Mouse (Mus musculus) testis, adult 2 months (tissue): Measurements from ENCODE around the gene 5730409E04Rik. TPM values are rescaled to one million over a fixed set of nuclear protein-coding genes. Genes with fewer than 3 reads are reported as not detected.

Source experiments
- H3K27ac ChIP-seq: fragments of 200-500 bp; 2 replicates; pipeline ENCODE4 v1.5.1; 2012; ENCODE audit warnings: low read depth, low read length; ENCODE audit not compliant: control insufficient read depth, insufficient read depth
- H3K27me3 ChIP-seq: fragments of 200-500 bp; 2 replicates; pipeline ENCODE4 v1.6.1; 2012; ENCODE audit warnings: mild to moderate bottlenecking, low read length, moderate library complexity; ENCODE audit not compliant: control insufficient read depth, insufficient read depth
- H3K36me3 ChIP-seq: fragments of 200-500 bp; 2 replicates; pipeline ENCODE4 v1.6.1; 2012; ENCODE audit warnings: mild to moderate bottlenecking, low read length; ENCODE audit not compliant: control insufficient read depth, insufficient read depth
- H3K4me1 ChIP-seq: fragments of 200-500 bp; 2 replicates; pipeline ENCODE4 v1.6.1; 2012; ENCODE audit warnings: low read length; ENCODE audit not compliant: control insufficient read depth, insufficient read depth
- H3K4me3 ChIP-seq: fragments of 200-500 bp; 2 replicates; pipeline ENCODE4 v1.5.1; 2012; ENCODE audit warnings: low read depth, mild to moderate bottlenecking, low read length, moderate library complexity, mixed read lengths; ENCODE audit not compliant: control insufficient read depth
- CTCF ChIP-seq: fragments of 200-500 bp; IDR thresholded peaks from 2 replicates; pipeline ENCODE4 v1.5.1; 2012; ENCODE audit warnings: low read depth, mild to moderate bottlenecking, inconsistent platforms, low read length, moderate library complexity; ENCODE audit not compliant: control insufficient read depth, insufficient read depth, insufficient replicate concordance
- POLR2A ChIP-seq: fragments of 200-500 bp; IDR thresholded peaks from 2 replicates; pipeline ENCODE4 v1.6.1; 2012; ENCODE audit warnings: low read depth, mild to moderate bottlenecking, inconsistent platforms, low read length, moderate library complexity; ENCODE audit not compliant: control insufficient read depth
- polyA plus RNA-seq: library from polyadenylated mRNA; depleted of rRNA; stranded (reverse); fragments of >200 nt; gene quantifications from 2 replicates; pipeline ENCODE4 v1.2.3, GENCODE M21; 2012

Gene 5730409E04Rik
- polyA plus RNA-seq, 1 experiment, result 2.2 TPM

DNA sequence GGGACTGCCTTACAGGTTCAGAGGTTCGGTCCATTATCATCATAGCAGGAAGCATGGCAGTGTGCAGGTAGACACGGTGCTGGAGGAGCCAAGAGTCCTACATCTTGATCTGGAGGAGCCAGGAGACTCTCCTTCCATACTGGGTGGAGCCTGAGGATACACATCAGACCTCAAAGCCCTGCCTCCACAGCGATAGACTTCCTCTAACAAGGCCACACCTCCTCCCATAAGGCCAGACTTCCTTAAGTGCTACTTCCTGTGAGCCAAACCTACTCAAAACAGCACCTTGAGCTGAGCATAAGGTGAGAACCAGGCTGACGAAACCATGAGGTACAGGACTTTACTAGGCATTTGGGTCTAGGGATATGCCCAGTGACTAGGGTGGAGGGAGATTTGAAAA, 6.7 kb downstream of the 5730409E04Rik start:
- Histone ChIP-seq H3K27ac (no peak overlapping the region), H3K4me3 (no peak overlapping the region), H3K4me1 (peaks cover 11% of the 10 kb centered on the region), H3K36me3 (no peaks in the 10 kb centered on the region), H3K27me3 (no peaks in the 10 kb centered on the region)
- TF ChIP-seq POLR2A, result no peak
- TF ChIP-seq CTCF, result no peak

DNA sequence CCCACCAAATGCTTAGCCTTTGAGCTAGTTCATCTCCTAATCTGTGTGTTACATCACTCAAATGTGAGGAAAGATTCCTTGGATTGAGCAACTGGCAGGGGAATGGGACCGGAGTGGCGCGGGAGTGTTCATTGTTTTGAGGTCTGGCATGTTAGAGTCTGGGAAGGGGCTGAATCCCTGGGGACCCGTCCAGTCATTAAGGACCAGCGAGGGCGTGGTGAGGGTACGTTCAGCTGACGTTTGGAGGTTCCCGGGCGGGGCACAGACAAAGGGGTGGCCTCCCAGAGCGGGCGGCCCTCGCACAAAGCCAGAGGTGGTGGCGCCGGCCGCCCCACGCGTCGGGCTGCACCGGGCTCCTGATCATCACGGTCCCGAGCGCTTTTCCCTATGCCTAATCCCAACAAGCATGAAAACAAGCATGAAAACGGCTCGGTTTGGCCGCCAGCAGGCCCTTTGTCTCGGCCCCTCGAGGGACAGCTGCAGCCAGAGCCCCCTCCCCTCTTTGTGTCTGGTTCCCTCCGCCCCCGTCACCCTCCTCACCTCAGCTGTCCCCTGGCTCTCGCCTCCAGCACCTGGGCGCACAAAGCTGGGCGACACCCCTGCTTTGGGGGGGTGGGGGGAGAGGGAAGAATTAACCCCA, 10.2 kb downstream of the 5730409E04Rik start:
- no peaks in the 10 kb centered on the region for H3K27me3 ChIP-seq
- TF ChIP-seq POLR2A, result no peak
- TF ChIP-seq CTCF, result no peak
- H3K27ac ChIP-seq, result no peak overlapping the region

DNA sequence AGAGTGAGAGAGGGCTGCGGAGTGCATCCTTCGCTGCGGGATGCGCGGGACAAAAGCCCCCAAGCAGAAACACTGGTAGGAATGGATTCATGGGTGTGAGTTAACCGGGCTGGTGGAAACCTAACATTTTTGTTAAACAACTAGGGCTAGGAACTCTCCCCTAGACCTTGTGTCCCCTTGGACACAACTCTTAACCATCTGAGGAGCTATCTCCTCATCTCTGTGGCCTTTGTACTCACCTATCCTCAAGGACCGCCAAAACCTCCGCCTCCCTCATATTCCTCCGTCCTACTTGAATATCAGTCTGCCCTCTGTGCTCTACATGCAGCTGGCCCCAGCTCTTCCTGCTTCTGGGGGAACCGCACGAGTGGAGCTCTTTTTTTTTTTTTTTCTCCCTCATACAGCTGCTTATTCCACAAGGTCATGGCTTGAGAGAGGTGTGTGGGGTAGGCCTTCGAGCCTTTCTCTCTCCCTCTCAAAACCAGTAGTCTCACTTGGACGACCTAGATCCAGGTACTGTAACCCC, 10.8 kb downstream of the 5730409E04Rik start:
- no peaks in the 10 kb centered on the region for H3K27me3 ChIP-seq
- no peak overlapping the region; the same call in 1 of the 2 replicates for H3K4me3 ChIP-seq
- H3K4me1 ChIP-seq, result peaks cover 12% of the 10 kb centered on the region
- TF ChIP-seq POLR2A (no peak), CTCF (no peak)
- no peaks in the 10 kb centered on the region for H3K36me3 ChIP-seq
- H3K27ac ChIP-seq, result no peak overlapping the region

More for the DNA sequence above, 10.2 kb downstream of the 5730409E04Rik start:
- Histone ChIP-seq H3K36me3 (no peaks in the 10 kb centered on the region), H3K4me3 (peak overlapping the region; percentile 54), H3K4me1 (peaks cover 11% of the 10 kb centered on the region)

DNA sequence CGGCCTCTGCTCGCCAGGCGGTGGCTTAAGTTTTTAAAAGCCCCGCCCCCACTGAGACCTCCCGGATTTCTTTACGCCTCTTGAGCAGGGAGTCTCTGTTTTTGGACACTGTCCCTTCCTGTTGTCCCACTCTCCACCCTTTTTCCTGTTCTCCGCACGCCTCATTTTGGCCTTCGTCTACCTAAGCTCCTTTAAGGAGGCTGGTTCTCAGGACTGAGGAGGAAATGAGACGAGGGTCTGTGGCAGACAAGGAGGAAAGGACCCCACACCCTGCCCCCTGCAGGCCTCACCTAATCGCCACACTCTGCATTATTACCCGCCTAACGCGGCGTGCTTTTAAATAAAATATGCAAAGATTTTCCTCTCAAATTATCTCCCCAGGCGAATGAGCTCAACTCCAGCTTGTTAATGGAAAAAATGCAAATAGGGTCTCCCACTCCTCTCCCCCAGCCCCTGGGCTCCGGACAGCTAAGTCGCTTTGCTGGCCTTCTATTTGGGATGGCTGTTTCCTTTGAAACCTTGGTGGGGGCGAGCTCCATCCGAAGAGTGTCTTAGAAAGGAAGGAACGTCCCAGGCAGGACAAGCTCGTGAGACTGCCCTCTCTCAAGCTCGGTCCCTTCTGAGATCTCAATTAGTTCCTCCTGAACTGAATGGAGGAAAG, 17.5 kb downstream of the 5730409E04Rik start:
- peak overlapping the region; percentile 69 for H3K4me3 ChIP-seq
- TF ChIP-seq POLR2A (no peak), CTCF (peak; percentile 10; the same call in 1 of the 2 replicates)
- H3K36me3 ChIP-seq, result no peaks in the 10 kb centered on the region
- peaks cover 9% of the 10 kb centered on the region for H3K4me1 ChIP-seq
- no peak overlapping the region for H3K27ac ChIP-seq
- no peaks in the 10 kb centered on the region for H3K27me3 ChIP-seq

DNA sequence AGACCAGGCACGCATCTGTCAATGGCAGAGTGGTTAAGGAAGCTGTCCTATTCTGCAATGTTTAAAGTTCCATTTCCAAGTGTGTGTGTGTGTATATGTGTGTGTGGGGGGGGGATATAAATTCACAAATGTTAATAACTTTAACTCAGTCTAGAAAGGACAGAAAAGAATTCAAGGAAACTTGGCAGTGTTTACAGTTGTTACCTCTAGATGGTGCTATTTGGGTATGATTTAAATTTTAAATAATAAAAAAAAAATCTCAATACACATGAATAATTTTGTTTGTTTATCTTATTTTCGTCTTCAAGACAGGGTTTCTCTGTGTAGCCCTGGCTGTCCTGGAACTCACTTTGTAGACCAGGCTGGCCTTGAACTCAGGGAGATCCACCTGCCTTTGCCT, 22.3 kb downstream of the 5730409E04Rik start:
- Histone ChIP-seq H3K27ac (no peak overlapping the region), H3K4me3 (no peak overlapping the region), H3K4me1 (peaks cover 4% of the 10 kb centered on the region), H3K36me3 (no peaks in the 10 kb centered on the region), H3K27me3 (no peaks in the 10 kb centered on the region)
- TF ChIP-seq CTCF (no peak), POLR2A (no peak)

DNA sequence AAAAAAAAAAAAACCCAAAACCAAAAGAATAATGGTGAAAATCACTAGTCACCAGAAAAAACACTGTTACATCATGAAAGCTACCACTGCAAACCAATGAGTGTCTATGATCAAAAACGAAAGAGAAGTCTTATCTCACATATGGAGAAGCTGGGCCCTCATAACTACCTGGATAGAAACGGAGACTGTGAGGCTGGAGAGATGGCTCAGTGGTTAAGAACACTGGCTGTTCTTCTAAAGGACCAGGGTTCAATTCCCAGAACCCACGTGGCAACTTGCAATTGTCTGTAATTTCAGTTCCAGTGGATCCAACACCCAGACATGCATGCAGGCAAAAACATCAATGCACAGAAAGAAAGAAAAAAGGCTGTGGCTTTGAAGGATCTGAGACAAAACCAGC, 23.1 kb downstream of the 5730409E04Rik start:
- Histone ChIP-seq H3K4me3 (no peak overlapping the region), H3K27me3 (no peaks in the 10 kb centered on the region), H3K36me3 (no peaks in the 10 kb centered on the region), H3K27ac (no peak overlapping the region), H3K4me1 (peaks cover 2% of the 10 kb centered on the region; the same call in 1 of the 2 replicates)
- TF ChIP-seq CTCF (no peak), POLR2A (no peak)

DNA sequence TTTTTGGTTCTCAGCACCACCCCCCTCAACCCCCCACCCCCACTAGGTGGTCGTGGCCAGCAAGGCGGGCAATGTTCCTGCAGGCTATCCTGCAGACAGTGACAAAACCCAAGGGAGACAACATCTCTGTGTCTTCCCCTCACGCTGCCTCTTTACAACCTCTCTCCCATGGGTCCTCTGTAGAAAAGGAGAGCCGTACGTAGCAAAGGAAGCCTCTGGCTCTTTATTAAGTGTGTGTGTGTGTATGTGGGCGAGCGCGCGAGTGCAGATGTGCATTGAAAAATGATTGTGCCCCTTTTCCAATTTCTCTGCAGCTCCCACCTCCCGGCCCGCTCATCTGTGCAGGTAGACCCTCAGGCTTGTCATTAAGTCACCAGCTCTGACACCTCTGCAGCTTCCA, 26.7 kb downstream of the 5730409E04Rik start:
- TF ChIP-seq POLR2A (no peak), CTCF (no peak)
- Histone ChIP-seq H3K4me3 (no peak overlapping the region), H3K27me3 (no peaks in the 10 kb centered on the region), H3K4me1 (peaks cover 2% of the 10 kb centered on the region; the same call in 1 of the 2 replicates), H3K36me3 (no peaks in the 10 kb centered on the region), H3K27ac (no peak overlapping the region)
